Mouse (Mus musculus) adrenal gland, postnatal 10 days (tissue): Measurements from ENCODE around the gene Mthfd2. TPM values are rescaled to one million over a fixed set of nuclear protein-coding genes. Genes with fewer than 3 reads are reported as not detected.

Source experiments
- DNase-seq: peaks from one replicate; pipeline ENCODE4 v3.0.0; 2021; ENCODE audit warnings: mixed read lengths
- total RNA-seq, 2 experiments: library from RNA; stranded (reverse); gene quantifications; 2 replicates each; pipeline ENCODE4 v1.2.3; 2021

The Mthfd2 gene
- total RNA-seq, 2 experiments from 2014 or later, result 16.6 to 24.3 TPM

DNA sequence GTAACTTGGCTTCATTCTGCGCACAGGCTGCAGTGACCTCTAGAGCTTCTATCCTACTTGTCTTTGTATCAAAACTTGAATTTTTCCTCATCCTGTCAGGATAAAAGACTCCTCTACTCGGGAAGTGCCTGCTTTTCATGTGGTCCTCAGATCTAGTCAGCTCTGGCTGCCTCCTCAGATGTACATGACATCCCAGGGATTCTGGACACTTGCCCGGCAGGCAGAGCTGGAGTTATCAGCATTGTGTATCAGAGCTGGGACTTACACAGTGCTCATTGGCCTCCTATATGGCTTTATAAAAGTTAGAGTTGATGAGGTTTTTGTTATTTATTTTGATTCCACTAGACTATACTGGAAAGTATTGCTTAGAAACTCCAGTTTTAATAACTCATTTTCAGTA lies 15.7 kb upstream of the Mthfd2 start:
- no peak for DNase-seq

DNA sequence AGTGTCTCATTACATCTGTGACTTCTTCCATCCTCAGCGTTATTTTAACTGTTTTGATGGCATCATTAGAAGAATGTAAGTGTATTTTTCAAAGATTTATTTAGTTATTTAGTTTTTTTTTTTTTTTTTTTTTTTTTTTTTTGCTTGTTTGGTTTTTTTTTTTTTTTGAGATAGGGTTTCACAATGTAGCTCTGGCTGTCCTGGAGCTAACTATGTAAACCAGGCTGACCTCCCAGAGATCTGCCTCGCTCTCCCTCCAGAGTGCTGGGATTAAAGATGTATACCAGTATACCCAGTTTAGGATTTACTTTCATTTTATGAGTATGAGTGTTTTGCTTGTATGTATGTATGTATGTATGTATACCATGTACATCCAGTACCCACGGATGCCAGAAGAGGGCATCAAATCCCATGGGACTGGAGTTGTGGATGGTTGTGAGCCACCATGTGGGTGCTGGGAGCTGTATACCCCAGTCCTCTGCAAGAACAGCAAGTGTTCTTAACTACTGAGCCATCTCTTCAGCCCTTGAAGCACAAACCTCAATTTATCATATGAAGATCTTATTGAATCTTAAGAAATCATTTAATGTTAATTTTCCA lies 2.0 kb upstream of the Mthfd2 start:
- DNase-seq, result no peak

- no peak for DNase-seq
Measured at GRCm38 (mm10) chr6:83326761-83327160, 1.1 kb upstream of the Mthfd2 start.

DNA sequence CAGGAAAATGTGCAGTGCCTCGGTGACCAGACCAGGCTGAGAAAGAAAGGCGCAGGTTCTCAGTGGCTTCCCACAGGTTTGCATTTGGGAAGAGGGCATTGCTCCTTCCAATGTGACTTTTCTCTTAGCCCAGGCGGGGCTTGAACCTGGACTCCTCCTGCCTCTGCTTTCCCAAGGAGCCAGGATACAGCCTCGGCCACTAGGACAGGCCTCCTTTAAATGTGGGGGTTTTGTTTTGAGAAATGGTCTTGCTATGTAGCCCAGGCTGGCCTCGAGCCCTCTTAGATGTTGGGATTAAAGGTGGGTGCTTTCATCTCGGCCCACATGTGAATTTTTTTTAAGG lies 657 bp upstream of the Mthfd2 start:
- no peak for DNase-seq

GRCm38 (mm10) chr6:83323652-83324419 lies 1.9 kb downstream of the Mthfd2 start:
- no peak for DNase-seq

- DNase-seq, result no peak
Measured at GRCm38 (mm10) chr6:83322794-83323193, 2.9 kb downstream of the Mthfd2 start.

GRCm38 (mm10) chr6:83321927-83322326 lies 3.8 kb downstream of the Mthfd2 start:
- DNase-seq, result no peak

GRCm38 (mm10) chr6:83317108-83317741 lies 8.5 kb downstream of the Mthfd2 start:
- DNase-seq, result peak; percentile 94

GRCm38 (mm10) chr6:83316022-83316421 lies 9.7 kb downstream of the Mthfd2 start:
- DNase-seq, result no peak

DNA sequence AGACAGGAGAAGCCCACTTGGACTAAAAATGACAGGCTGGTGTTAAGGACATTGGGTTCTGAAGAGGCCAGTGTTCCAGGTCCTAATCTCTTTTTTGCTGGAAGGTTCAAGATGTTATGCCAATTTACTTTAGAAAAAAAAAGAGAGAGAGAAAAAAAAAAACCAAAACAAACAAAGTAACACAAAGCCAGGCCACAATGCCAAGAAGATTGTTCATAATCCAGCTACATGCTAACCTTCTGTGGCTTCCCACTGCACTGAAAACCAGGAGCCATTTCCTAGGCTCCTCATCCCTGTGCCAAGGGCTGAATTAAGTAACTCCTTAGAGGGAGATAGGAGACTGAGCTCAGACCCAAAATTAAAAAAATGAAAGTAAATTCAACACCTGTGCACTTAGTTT lies 10.4 kb downstream of the Mthfd2 start:
- no peak for DNase-seq

- DNase-seq, result peak; percentile 25
Measured at GRCm38 (mm10) chr6:83312514-83312913, 13.2 kb downstream of the Mthfd2 start.

- no peak for DNase-seq
Measured at GRCm38 (mm10) chr6:83312021-83312420, 13.7 kb downstream of the Mthfd2 start.

- DNase-seq, result no peak
Measured at GRCm38 (mm10) chr6:83311206-83311605, 14.5 kb downstream of the Mthfd2 start.

- no peak for DNase-seq
Measured at GRCm38 (mm10) chr6:83309017-83309416, 16.7 kb downstream of the Mthfd2 start.

GRCm38 (mm10) chr6:83302264-83302663 lies 23.4 kb downstream of the Mthfd2 start:
- peak; percentile 9 for DNase-seq

DNA sequence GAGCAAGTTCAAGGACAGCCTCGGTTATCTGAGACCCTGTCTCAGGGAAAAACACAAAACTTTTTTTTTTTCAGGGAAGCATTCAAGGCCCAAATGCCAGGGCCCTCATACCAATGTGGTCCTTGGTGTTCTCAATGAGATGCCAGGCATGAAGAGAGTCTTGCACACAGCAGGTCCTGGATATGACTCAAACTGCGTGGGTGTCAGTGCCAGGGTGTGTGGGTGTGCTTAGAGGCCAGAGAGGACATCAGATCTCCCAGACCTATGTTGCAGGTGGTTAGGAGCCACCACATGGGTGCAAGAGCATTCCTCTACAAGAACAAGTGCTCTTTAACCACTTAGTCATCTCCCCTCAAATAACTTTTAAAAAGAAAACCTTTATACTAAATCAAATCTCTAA lies 24.4 kb downstream of the Mthfd2 start:
- no peak for DNase-seq

- no peak for DNase-seq
Measured at GRCm38 (mm10) chr6:83300447-83301229, 25.1 kb downstream of the Mthfd2 start.

DNA sequence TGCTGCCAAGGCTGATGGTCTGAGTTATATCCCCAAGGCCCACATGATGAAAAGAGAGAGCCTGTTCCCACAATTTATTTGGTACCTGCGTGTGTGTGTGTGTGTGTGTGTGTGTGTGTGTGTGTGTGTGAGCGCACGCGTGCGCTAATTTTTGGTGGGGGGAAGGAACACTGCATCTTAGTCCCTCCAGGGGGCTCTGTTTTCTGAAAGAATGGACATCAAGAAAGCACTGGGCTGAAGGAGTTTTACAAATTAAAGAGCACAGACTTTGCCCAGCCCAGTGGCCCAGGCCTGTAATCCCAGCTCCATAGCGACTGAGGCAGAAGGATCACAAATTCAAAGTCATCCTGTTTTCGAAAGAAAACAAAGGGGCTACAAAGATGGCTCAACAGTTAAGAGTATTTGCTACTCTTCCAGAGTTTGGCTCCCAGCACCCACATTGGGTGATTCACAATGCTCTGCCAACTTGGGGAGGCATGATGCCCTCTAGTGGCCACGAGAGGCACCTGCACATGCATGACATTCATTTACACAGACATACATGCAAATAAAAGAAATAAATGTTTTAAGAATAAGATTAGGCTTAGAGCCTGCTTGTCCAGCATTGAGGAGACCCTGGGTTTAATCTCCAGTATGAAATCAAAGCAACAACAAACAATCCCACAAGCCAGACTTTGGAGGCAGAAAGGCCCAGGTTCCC lies 45.3 kb downstream of the Mthfd2 start:
- peak; percentile 26 for DNase-seq

GRCm38 (mm10) chr6:83278881-83279280 lies 46.8 kb downstream of the Mthfd2 start:
- peak; percentile 50 for DNase-seq

DNA sequence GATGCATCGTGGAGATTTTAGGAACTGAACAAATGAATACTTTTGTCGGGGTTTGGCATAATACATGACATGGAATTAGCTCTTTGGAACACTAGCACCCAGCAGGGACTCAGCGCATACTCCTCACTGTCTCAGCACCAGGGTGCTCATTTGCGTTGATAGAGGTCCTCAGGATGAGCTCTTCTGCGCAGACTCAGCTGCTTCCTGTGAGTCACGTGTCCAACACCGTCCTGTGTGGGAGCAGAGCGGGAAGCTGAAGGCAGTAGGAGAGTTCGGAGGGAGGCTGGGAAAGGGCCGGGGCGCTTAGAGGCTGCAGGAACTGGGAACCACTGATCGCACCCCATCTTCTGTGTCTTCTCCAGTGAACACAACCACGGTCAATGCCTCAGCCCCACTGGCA lies 48.6 kb downstream of the Mthfd2 start:
- DNase-seq, result no peak

DNA sequence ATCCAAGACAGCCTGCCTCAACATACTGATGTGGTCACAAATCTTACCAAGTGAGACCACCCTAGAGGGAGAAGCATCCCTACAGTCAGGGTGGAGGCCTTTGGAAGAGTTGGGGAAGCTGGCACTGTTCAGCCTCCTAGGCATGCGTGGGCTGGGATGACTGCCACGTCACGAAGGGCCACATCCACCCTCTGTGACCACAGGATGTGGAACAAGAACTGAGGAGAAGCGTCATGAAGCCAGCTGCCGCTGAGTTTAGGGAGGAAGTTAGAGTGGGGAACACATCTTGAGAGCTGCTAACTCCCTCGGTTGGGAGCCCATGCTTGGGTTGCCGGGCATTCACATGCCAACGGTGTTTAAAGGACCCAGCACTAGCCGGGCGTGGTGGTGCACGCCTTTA lies 52.0 kb downstream of the Mthfd2 start:
- DNase-seq, result no peak
